Mouse (Mus musculus): Measurements from ENCODE around the gene Gm17268.

Gm17268 gene

DNA sequence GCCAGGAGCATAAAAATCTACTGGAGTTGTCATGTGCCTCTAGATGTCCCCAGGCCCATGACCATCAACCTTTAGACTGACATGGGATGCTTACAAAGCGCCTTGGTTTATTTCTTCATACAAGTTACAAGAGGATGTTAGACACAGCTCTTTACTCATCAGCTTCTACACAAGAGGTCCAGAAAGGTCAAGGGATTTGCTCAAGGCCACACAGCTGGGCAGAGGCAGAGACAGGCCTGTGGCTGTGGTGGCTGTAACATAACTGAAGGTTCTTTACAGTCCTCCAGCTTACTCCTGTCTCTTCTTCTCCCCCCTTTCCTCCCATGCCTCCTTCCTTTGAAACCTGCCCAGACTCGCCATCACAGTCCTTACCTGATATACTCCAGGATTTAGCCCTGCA lies 8.2 kb downstream of the Gm17268 start:
- DNase-seq: no peak

DNA sequence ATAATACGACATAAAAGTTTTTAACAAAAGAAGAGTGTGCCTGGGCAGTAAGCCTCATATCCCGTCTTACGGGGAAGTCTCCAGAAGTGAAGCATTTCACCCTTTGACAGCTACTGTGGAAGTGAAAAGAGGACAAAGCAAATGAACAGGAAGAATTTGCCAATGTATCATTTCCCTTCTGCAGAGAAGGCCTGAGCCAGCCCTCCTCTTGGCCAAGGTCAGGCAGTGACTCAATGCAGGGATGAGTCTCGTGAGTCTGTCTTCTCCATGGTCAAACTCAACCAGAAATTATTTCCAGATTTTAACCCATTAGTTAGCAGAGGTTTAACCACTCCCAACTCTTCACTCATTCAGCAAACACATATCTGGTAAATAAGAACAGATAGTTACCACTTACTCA lies 14.6 kb downstream of the Gm17268 start:
- DNase-seq: no peak

- no peak for DNase-seq
These were observed 15.8 kb downstream of the Gm17268 start for GRCm38 (mm10) chr11:82022504-82023056.

DNA sequence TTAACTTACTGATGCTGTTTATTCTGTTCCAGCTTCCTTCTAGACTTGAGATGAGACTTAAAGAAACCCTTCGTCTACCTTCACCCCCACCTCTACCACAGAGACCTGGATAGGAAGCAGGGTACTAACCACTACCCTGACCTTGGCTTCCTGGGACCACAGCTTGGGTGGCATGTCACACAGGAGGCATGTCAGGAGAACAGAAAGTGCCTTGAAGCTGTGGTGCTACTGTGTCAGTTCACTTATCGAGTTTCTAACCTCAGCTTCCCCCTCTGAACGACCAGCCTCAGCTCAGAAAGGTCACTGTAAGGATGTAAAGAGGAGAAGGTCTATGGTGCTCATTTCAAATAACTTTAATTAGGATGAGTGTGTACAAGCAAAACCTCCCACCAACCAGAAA lies 17.0 kb downstream of the Gm17268 start:
- no peak for DNase-seq

GRCm38 (mm10) chr11:82019793-82020192 lies 18.6 kb downstream of the Gm17268 start:
- no peak for DNase-seq

DNA sequence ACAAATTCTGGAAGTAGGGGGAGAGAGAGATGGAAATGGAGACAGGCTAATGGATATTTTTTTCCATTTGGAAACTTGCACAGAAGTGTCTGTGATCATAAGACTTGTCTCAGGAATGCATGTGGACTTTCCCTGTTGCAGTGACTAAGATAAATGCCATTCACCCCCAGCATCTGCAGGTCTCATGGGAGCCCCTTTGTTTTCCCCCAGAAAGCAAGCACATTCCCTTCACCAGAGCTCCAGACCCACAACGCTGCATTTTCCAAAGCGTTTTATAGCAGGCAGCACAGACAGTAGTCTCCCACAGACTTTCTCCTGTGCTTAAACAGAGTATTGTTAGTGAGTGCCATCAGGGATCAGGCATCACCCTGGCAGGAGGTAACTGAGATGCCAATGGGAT lies 19.0 kb downstream of the Gm17268 start:
- DNase-seq: no peak

GRCm38 (mm10) chr11:82016181-82016780 lies 22.1 kb downstream of the Gm17268 start:
- no peak for DNase-seq

DNA sequence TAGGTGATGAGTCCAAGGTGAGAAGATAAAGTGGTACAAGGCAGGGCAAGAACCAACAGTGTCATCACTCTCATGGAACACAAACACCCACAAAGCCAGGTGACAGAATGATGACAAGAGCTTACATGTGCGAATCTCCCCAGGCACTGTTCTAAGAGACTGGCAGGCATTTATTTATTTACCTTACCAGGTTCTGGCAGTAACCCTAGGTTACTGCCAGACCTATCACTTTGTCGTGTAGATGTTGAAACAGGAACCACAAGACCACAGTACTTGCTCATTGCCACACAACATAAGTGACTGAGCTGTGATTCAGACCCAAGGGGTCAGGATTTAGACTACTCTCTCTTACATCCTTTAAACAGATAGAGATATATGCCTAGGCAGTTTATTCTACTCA lies 23.3 kb downstream of the Gm17268 start:
- DNase-seq: no peak

DNA sequence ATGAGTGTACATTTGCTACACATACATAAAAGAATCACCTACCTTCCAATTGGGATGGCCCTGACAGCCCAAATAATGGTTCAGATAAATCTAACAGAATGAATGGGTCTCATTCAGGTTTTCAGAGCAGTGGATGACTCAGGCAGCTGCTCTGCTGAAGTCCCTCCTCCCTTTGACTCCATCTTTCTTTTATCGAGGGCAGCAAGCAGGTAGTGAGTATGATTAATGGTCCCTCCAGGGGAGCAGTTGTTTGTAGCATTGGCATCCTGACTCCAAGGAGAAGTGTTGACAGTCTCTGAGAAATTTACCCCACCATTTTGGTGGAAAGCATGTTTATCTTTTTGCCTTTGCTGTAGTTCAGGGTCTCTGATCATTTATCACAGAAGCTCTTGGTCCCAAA lies 24.6 kb downstream of the Gm17268 start:
- no peak for DNase-seq

DNA sequence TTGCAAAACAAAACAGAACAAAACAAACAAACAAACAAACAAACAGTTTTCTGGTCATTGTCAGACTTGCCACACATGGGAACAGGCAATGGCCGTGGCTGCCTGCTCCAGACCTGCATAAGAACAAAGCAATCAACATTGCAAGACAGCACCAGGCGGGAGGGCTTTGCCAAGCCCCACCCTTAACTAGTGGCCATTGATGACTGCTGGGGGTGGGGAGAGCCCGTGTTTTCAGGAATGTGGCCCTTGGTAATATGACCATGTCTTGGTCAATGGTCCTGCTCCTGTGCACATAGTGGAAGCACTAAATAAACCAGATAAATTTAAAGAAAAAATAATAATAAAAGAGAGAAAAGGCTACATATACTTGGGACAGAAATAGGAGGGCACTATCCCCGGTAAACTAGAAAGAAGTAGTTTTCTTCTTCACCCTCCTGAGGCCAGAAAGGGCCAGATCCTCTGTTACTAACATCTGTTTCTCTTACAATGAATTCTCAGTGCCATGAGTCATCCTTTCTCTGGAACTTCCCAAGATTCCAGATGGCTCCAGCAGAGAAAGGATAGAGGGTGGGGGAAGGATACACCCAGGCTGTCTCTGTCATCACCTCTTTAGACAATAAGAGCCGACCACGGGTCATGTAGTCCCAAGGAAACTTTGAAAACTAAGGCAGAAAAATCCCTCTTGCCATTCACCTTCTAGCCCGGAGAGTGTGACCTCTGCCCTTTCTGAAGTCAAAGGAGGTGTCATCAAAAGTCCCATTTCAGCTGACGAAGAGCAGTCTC lies 26.8 kb downstream of the Gm17268 start:
- DNase-seq: peak; percentile 35

DNA sequence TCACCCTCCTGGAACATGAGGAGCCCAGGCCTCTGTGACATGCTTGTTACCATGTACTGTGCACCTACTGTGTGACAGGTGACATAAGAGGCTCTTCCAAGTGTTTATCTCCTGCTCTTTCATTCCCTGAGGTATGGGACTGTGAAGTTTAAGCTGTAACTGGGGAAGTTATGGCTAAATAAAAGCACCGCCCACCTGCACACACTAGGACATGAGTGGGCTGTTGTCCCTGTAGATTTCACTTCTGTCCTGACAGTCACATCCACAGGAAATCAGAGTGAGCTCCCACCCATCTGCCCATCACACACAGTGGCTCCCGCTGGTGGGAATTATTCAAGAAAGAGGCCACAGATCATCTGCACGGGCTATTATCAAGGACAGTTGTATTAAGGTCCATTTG lies 28.2 kb downstream of the Gm17268 start:
- DNase-seq: no peak

GRCm38 (mm10) chr11:82006796-82007423 lies 31.5 kb downstream of the Gm17268 start:
- peak; percentile 79 for DNase-seq

- DNase-seq: no peak
These were observed 33.6 kb downstream of the Gm17268 start for GRCm38 (mm10) chr11:82004810-82005209.

DNA sequence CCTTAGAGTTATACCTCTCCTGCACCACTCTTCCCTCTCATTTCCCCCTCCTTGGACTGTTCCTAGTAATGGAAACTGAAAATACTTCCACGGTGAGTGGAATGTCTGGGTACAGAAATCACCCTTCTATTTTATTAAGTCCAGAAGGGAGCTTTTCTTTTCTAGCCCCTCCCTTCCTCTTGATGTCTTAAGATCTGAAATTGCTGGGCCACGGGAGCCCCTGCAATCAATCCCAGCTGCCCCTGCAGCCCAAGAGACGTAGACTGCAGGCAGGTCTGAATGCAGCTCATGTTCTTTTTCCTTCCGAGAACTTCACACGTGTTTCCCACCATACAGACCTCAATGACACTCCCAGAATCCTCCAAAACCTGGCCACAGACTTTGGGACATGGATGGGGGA lies 37.8 kb downstream of the Gm17268 start:
- DNase-seq: no peak

DNA sequence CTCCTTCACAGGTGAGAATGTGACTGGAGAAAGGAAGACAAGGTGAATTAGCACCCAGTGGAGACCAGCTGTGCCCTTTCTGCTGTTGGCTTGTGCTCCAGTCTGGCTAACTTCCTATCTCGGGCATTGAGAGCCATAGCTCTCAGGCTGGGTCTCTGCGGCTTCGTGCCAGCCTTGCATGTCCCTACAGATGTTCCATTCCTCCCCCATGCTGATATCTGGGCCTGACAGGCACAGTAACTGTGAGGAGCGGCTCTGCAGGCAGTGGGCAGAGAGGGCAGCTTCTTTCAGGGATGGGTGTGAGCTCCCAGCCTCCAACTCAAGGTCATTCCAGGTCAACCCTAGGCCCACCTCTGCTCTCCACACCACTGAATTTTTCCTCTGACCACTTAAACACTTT lies 38.9 kb downstream of the Gm17268 start:
- DNase-seq: no peak

DNA sequence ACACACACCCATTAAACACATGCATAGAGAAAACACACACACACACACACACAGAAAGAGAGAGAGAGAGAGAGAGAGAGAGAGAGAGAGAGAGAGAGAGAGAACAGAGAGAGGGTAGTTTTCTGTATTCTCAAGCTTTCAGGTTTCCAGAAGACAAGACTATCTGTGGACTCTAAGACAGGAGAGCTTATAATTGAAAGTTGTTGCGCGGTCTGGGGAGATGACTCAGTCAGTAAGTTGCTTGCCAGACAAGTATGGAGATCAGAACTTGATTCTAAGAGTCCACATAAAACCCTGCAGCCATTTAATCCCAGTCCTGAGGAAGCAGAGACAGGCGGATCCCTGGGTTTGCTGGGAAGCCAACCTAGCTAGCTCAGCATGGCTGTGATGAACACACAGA lies 39.7 kb downstream of the Gm17268 start:
- DNase-seq: no peak

DNA sequence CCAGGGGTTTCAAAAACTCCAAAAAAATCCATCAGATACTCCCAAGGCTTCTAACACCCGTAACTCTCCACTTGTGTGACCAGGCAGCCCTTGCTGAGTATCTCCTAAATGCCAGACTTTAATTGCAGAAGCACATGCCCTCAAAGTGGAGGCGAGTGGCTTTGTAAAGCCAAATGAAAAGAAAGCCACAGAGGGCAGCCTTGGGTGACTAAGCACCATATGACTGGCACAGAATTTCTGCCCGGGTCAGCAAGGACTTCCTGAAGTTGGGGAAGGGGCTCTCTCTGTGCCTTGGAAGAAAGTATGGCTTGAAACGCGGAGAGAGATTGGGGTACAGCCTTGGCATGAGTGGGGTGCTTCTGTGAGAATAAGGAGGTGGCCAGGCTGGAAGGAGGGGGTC lies 41.3 kb downstream of the Gm17268 start:
- DNase-seq: no peak

DNA sequence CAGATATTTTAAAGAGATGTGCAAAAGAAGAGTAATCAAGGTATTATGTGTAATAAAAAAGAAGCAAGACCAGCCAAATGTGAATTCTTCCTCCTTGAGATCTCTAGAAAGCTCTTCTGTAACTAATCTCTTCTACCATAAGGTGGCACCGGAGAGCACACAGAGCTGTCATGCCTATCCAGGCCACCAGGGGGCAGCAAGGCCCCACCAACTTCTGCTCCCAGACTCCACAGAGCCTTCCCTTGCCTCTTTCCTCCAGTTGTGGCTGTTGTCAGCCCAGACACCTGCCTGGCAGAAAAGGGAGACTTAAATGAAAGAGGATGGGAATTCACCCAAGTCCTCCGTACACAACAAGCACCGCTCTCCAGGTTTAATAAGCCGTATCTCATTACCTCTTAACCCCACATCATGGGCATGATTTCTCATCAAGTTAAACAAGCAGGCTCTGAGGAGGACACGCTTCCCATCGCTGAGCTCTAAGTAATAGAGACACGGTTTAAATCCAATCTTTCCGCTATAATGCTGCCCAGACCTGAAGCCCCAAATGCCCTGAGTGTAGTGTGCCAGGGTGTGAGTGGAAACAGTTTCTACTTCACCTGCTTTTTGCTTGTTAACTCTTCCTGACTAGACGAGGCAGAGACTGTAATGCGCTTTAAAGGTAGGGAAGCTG lies 42.1 kb downstream of the Gm17268 start:
- peak; percentile 64 for DNase-seq

DNA sequence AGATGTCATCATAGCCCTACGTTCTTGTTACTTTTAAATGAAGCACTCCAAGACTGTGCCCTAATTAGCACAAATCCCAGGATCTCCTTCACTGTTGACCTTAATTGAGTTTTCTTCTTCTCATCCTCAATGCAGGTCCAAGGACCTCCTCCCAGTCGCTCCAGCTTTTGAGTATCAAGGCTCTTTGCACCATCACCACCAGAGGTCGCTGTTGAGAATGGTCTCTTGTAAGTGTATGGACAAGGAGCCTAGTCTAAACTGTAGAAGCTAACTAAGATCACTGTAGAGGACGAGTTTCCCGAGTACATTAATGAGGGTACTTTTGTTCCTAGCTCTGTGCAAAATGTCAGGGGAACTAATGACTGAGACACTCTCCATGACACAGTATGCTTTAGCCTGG lies 55.2 kb downstream of the Gm17268 start:
- peak; percentile 69 for DNase-seq

DNA sequence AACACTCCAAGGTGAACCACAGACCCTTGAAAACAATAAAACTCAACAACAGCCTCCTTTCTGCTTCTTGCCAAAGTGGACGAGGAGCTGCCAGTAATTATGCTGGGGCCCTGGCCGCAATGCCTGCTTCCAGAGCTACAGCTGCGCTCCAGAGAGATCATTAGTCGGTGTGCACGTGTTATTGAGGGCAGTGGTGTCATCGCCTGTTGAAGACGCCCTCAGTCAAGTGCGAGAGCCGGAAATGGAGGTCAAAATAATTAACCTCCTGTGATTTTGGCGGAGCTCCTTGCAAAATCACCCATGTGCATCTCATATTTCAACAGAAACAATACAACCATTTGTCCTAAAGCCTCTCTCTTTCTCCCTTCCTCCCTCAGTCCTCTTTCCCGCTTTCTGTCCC lies 56.2 kb downstream of the Gm17268 start:
- DNase-seq: peak; percentile 14

Measured in lung, postnatal 10 days (tissue).